Mouse (Mus musculus): ENCODE data around the gene Ccdc138. TPM values are rescaled to one million over a fixed set of nuclear protein-coding genes. Genes with fewer than 3 reads are reported as not detected.

The Ccdc138 gene
- total RNA-seq, 1 experiment from 2014 or later, result 1.9 TPM

DNA sequence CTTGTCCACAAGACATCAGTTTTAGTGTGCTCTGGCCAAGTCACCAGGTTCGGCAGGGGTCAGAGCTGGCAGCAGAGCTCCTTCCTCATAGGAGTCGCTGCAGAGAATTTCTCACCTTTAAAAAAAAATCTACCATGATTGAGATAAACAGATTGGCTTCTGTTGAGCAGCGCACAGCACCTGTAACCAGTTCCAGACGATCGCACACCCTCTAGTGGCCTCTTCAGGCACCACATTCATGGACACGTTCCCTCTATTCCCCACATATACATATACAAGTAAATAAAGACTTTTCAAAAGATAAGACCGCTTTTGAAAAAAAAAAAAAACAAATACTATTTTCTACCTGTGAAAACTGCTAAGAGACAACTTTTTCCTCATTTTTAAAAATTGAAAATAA is 61.4 kb downstream of the Ccdc138 start:
- ATAC-seq (replicated peaks; ENCODE audit: insufficient number of reproducible peaks, low FRiP score, low TSS enrichment, poor library complexity, severe bottlenecking), result no peak

GRCm38 (mm10) chr10:58559901-58560300 is 62.2 kb downstream of the Ccdc138 start:
- ATAC-seq (replicated peaks; ENCODE audit: insufficient number of reproducible peaks, low FRiP score, low TSS enrichment, poor library complexity, severe bottlenecking), result no peak

DNA sequence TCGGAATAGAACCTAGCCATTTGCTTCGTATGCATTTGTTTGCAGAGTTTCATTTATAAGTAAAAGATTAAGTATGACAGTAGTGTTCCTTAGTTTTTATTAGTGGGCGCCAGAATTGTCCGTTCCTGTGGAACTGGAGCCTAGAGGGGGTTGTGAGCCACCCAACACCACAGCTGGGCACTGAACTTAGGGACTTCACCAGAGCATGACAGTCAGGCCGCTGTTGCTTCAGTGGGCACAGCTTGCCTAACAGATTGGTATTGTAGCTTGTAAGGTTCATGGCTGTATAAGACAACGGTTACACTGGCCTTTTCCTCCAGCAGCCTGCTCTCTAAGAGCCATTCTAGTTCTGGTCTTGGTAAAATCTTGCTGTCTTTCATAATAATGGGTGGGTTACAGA is 62.8 kb downstream of the Ccdc138 start:
- no peak for ATAC-seq (replicated peaks; ENCODE audit: insufficient number of reproducible peaks, low FRiP score, low TSS enrichment, poor library complexity, severe bottlenecking)

DNA sequence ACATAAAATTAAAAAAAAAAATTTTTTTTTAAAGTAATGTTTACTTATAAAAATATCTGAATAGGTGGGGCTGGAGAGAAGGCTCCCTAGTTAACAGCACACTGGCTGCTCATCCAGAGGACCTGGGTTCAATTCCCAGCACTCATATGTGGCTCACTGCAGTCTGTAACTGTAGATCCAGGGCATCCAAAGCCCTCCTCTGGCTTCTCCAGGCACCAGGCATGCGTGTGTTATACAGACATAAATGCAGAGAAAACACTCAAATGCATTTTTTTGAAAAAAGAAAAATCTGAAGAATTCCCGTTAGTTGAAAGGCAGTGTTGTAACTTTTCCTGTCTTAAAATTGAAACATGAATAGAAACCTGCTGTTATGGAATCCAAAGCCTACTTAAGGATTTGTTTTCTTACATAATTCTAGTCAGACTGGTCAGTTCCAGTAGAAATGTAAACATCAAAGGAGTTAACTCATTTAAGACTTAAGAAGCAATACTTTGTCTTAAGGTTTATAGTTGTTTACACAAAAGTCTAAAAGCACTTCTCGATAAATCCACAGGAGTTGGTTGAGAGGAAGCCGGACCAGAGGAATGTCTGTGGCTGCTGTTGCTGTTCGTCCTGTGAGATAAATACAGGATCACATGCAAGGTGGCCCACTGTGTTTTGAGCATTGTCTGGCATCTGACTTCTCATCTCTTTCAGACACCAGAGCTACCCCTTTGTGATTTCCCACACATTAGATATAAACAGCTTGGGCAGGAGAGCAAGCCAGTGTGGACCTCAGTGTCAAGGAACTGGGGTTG is 87.9 kb downstream of the Ccdc138 start:
- ATAC-seq (replicated peaks; ENCODE audit: insufficient number of reproducible peaks, low FRiP score, low TSS enrichment, poor library complexity, severe bottlenecking), result no peak

DNA sequence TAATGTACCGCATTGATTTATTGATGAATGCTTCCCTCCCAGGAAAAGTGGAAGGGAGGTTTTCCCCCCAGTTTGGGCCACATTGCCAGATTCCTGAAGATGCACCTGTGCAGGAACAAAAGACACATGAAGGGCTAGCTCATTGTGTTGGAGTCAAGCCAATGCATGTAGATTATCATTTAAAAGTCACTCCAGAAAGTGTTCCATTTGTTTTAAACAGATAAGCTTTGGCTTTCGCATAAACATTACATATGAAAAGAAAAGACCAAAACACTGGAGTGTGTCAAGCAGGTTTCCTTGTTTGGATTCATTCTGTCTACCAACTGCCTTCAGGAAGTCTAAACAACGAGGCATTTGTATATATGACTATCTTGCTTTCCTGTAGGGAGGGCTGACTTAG is 96.7 kb downstream of the Ccdc138 start:
- no peak for ATAC-seq (replicated peaks; ENCODE audit: insufficient number of reproducible peaks, low FRiP score, low TSS enrichment, poor library complexity, severe bottlenecking)

- no peak for ATAC-seq (replicated peaks; ENCODE audit: insufficient number of reproducible peaks, low FRiP score, low TSS enrichment, poor library complexity, severe bottlenecking)
Observed at GRCm38 (mm10) chr10:58595197-58595596, 97.4 kb downstream of the Ccdc138 start.

GRCm38 (mm10) chr10:58595821-58596220 is 98.1 kb downstream of the Ccdc138 start:
- ATAC-seq (replicated peaks; ENCODE audit: insufficient number of reproducible peaks, low FRiP score, low TSS enrichment, poor library complexity, severe bottlenecking), result no peak

- no peak for ATAC-seq (replicated peaks; ENCODE audit: insufficient number of reproducible peaks, low FRiP score, low TSS enrichment, poor library complexity, severe bottlenecking)
Observed at GRCm38 (mm10) chr10:58600151-58600550, 102.4 kb downstream of the Ccdc138 start.

DNA sequence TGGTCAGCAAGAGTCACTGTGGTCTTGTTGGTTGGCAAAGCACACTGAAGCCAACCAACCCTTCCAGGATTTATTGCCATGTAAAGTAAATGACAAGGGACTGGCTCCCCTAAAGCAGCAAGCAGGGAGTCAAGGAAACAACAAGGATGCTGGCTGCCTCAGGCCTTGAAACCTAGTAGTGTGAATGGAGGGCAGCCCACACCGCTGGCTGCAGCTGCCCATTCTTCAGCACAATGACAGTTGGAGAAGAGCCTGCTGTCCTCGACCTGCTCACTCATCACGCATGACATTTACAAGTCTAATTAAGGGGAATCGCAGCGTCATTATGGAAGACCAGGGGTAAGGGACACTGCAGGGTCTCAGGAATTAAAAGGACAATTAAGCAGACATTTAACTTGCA is 103.2 kb downstream of the Ccdc138 start:
- no peak for ATAC-seq (replicated peaks; ENCODE audit: insufficient number of reproducible peaks, low FRiP score, low TSS enrichment, poor library complexity, severe bottlenecking)

GRCm38 (mm10) chr10:58601431-58601901 is 103.7 kb downstream of the Ccdc138 start:
- ATAC-seq (replicated peaks; ENCODE audit: insufficient number of reproducible peaks, low FRiP score, low TSS enrichment, poor library complexity, severe bottlenecking), result no peak

DNA sequence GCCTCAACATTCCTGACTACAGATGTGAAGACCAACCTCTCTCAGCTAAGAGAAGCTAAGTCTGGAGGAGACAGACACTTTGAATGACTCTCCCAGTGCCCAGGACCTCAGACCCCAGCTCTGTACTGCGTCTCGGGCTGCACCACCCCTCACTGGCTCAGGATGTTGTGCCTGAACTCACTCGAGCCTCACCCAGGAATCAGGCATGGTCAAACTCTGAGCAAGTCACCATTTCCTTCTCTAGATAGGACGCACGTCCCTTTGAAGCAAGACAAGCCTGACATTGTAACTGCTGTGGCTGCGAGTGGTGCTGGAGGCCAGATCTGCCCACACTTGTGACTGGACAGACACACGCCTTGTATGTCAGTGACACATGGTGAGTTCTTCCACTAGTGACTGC is 104.2 kb downstream of the Ccdc138 start:
- no peak for ATAC-seq (replicated peaks; ENCODE audit: insufficient number of reproducible peaks, low FRiP score, low TSS enrichment, poor library complexity, severe bottlenecking)

DNA sequence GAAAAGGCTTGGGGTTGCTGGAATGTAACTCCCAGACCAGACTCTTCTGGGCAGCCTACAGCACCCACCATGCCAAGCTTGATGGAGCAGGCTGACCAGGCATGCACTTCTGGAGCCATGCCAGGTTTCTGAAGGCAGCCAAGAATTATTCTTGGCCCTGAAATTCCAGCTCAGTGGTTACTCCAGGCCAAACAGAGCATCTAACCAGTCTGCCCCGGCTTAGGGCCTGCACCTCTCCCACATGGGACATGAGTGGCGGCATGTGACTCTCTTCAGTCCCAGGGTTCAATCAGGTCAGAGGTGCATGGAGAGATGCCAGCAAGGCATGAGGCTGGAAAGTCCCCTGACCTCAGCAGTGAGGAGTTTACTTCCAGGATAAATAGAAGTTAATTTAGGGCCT is 107.0 kb downstream of the Ccdc138 start:
- no peak for ATAC-seq (replicated peaks; ENCODE audit: insufficient number of reproducible peaks, low FRiP score, low TSS enrichment, poor library complexity, severe bottlenecking)

DNA sequence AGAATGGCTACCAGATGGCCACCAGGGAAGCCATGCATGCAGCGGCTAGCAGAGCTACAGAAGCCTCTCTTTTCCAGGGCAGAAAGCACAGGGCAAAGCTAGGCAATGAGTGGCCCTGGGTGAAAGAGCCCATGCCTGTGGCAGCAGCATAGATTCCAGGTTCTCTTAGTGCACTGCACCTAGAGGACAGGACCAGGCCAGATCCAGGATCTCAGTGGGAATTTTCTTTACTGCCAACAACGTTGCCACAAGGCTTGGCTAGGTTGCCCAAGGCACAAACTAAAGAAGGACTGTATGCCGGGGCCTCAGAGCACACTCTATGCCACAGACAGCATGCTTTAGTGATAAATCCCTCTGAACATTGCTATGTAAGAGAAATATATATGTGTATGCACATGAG is 108.6 kb downstream of the Ccdc138 start:
- ATAC-seq (replicated peaks; ENCODE audit: insufficient number of reproducible peaks, low FRiP score, low TSS enrichment, poor library complexity, severe bottlenecking), result no peak

- ATAC-seq (replicated peaks; ENCODE audit: insufficient number of reproducible peaks, low FRiP score, low TSS enrichment, poor library complexity, severe bottlenecking), result no peak
Observed at GRCm38 (mm10) chr10:58608858-58609257, 111.1 kb downstream of the Ccdc138 start.

DNA sequence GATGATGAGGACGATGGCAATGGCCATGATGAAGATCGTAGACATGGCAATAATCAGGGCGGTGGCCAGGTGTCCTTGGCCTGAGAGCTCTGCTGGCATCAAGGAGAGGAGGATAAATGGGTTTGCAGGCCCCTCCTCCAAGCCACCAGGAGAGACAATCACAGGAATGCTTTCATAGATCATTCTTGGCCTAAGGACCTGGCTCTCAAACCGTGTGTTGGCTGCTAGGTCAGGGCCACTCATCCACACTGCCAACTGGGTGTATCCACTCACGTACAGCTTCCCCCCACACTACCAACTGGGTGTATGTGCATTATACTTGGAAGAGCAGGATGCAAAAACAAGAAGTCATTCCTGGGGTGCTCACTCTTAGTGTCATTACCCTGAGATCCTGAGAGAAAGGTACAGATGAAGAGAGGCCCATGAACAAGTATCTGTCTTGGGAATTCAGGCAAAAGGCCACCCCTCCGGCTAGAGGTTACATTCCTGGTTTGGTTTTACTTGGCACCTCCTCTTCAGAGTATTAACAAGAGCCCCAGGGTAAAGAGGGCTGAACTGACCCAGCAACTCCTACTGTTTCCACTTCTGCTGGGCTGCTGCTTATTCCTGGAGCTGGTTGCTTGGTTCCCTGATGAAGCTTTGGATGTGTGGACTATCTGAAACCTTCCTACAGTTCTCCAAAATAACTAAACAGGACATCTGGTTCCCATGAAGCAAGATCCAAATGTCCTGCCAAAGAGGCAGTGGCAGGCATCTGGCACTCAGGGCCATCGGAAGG is 112.9 kb downstream of the Ccdc138 start:
- no peak for ATAC-seq (replicated peaks; ENCODE audit: insufficient number of reproducible peaks, low FRiP score, low TSS enrichment, poor library complexity, severe bottlenecking)

DNA sequence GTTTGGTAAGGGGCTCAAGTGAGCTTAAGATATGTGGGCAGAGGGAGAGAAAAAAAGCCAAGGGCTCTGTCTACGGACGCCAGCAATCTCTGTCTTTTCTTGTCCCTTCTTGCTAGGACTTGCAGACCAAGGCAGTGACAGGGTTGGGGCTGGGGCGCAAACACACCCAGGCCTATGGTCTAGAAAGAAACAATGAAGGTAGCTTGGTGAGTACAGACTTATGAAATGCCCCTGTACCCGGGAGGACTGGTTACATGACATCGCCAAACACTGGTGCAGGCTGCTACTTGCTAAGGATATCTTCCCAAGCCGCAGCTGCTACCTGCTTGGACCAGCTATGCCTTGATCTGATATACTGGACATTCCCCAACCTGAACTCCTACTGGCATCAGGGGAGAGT is 116.9 kb downstream of the Ccdc138 start:
- no peak for ATAC-seq (replicated peaks; ENCODE audit: insufficient number of reproducible peaks, low FRiP score, low TSS enrichment, poor library complexity, severe bottlenecking)

- ATAC-seq (replicated peaks; ENCODE audit: insufficient number of reproducible peaks, low FRiP score, low TSS enrichment, poor library complexity, severe bottlenecking), result no peak
Observed at GRCm38 (mm10) chr10:58616565-58616964, 118.8 kb downstream of the Ccdc138 start.

GRCm38 (mm10) chr10:58618501-58619216 is 120.9 kb downstream of the Ccdc138 start:
- ATAC-seq (replicated peaks; ENCODE audit: insufficient number of reproducible peaks, low FRiP score, low TSS enrichment, poor library complexity, severe bottlenecking), result no peak

GRCm38 (mm10) chr10:58619266-58619665 is 121.5 kb downstream of the Ccdc138 start:
- no peak for ATAC-seq (replicated peaks; ENCODE audit: insufficient number of reproducible peaks, low FRiP score, low TSS enrichment, poor library complexity, severe bottlenecking)

Data from monocyte, adult 5-6 weeks (primary cell).